Mouse (Mus musculus) liver, embryonic 13.5 days (tissue): ENCODE data around the gene Gtse1. TPM values are rescaled to one million over a fixed set of nuclear protein-coding genes. Genes with fewer than 3 reads are reported as not detected.

Experiments used
- polyA plus RNA-seq: library from polyadenylated mRNA; unstranded; fragments of >200 nt; fragmentation: Nextera tagmentation; extraction: Ambion mirVana; gene quantifications from 2 replicates; pipeline ENCODE4 v1.2.1, GENCODE M21; 2015

Gene Gtse1
- polyA plus RNA-seq, 1 experiment from 2014 or later, result 24.9 TPM

Other genes starting within 250 kb of the Gtse1 start
- 7.5 and 10.3 TPM in 2 replicates for gene Ppara, start 124.8 kb upstream of the Gtse1 start, polyA plus RNA-seq
- 25.9 and 27.7 TPM in 2 replicates for gene Cdpf1, start 48.0 kb upstream of the Gtse1 start, polyA plus RNA-seq
- gene Pkdrej, start 38.0 kb upstream of the Gtse1 start, polyA plus RNA-seq, result 0.06 and 0.08 TPM in 2 replicates
- 6.4 and 6.8 TPM in 2 replicates for gene Ttc38, start 27.4 kb upstream of the Gtse1 start, polyA plus RNA-seq
- 17.3 and 20.3 TPM in 2 replicates for gene Trmu, start 19.6 kb downstream of the Gtse1 start, polyA plus RNA-seq
- gene Celsr1, start 174.0 kb downstream of the Gtse1 start, polyA plus RNA-seq, result 0.06 and 0.20 TPM in 2 replicates
- 6.8 and 7.0 TPM in 2 replicates for gene Gramd4, start 197.9 kb downstream of the Gtse1 start, polyA plus RNA-seq